In genomic region chr10:25426058-25426457, GRCm38 (mm10) we compare ENCODE assay signal across 12 mouse cellular contexts.
DNase-seq lines count a peak whose midpoint lies in the region; ATAC-seq and TF ChIP-seq lines count a peak whose summit lies in the region.
"Had no signal": no experiment of that assay in that cellular context is flagged by ENCODE, and none has a peak within 500 bp of the region (broad histone marks: within the 10 kb centered on the region; RNA-seq: fewer than 3 reads in every experiment).

No protein-coding gene starts in this region.

- DNase-seq in kidney, adult 2 months = peak; percentile 46
- DNase-seq in kidney, adult 18-20 months = no peak
- peak; percentile 58 for DNase-seq in heart, postnatal 4 days
- no peak for DNase-seq in midbrain, embryonic 14.5 days
- DNase-seq in ovary, postnatal 14 days (ENCODE audit: low spot score) = no peak
- DNase-seq in MN1 (ENCODE audit: low spot score) = no peak
- DNase-seq: cerebellum, postnatal 25 days had no signal

- H3K9me3 ChIP-seq in embryonic facial prominence, embryonic 13.5 days = no peaks in the 10 kb centered on the region
- H3K9me3 ChIP-seq in lung, embryonic 16.5 days (ENCODE audit: control insufficient read depth, low read length) = no peaks in the 10 kb centered on the region
- H3K9me3 ChIP-seq in midbrain, embryonic 14.5 days (ENCODE audit: control insufficient read depth, low read length) = no peaks in the 10 kb centered on the region

- TF ChIP-seq POLR2A in kidney, adult 2 months (IDR thresholded peaks at IDR 0.05; ENCODE audit: low read depth, low read length) = no peak

- H3K27me3 ChIP-seq in kidney, adult 2 months (replicated peaks; ENCODE audit: control insufficient read depth, insufficient read depth, low read length) = no peaks in the 10 kb centered on the region
- no peaks in the 10 kb centered on the region for H3K27me3 ChIP-seq in embryonic facial prominence, embryonic 13.5 days
- no peaks in the 10 kb centered on the region for H3K27me3 ChIP-seq in lung, embryonic 16.5 days (ENCODE audit: control insufficient read depth, insufficient read depth, low read depth, low read length)
- no peaks in the 10 kb centered on the region for H3K27me3 ChIP-seq in midbrain, embryonic 14.5 days (ENCODE audit: control insufficient read depth, insufficient read depth, low read length)

- TF ChIP-seq CTCF in kidney, adult 2 months (conservative IDR thresholded peaks at IDR 0.05; ENCODE audit: insufficient read depth, insufficient read length, low read depth, low read length) = no peak

- H3K9ac ChIP-seq in embryonic facial prominence, embryonic 13.5 days = no peak overlapping the region
- no peak overlapping the region for H3K9ac ChIP-seq in lung, embryonic 16.5 days (ENCODE audit: low read length)
- no peak overlapping the region for H3K9ac ChIP-seq in midbrain, embryonic 14.5 days (replicated peaks; ENCODE audit: low read length)

- H3K36me3 ChIP-seq in kidney, adult 2 months (ENCODE audit: control insufficient read depth, insufficient read depth, low read length) = no peaks in the 10 kb centered on the region
- H3K36me3 ChIP-seq in embryonic facial prominence, embryonic 13.5 days = no peaks in the 10 kb centered on the region
- H3K36me3 ChIP-seq in lung, embryonic 16.5 days (ENCODE audit: control insufficient read depth, insufficient read depth, low read length) = no peaks in the 10 kb centered on the region
- H3K36me3 ChIP-seq in midbrain, embryonic 14.5 days (ENCODE audit: control insufficient read depth, insufficient read depth, low read length) = no peaks in the 10 kb centered on the region

- 50% methylated on average over 1 of the region's 1 CpGs for WGBS in kidney, adult 2 months
- 14% methylated on average over 1 of the region's 1 CpGs for WGBS in embryonic facial prominence, embryonic 13.5 days
- WGBS in lung, embryonic 16.5 days = 17% methylated on average over 1 of the region's 1 CpGs
- 61% methylated on average over 1 of the region's 1 CpGs for WGBS in midbrain, embryonic 14.5 days

- no peaks in the 10 kb centered on the region for H3K4me1 ChIP-seq in kidney, adult 2 months (ENCODE audit: control insufficient read depth, insufficient read depth, low read length)
- H3K4me1 ChIP-seq in embryonic facial prominence, embryonic 13.5 days = peaks cover 33% of the 10 kb centered on the region
- H3K4me1 ChIP-seq in lung, embryonic 16.5 days (replicated peaks; ENCODE audit: control insufficient read depth, insufficient read depth, low read length) = peaks cover 44% of the 10 kb centered on the region
- no peaks in the 10 kb centered on the region for H3K4me1 ChIP-seq in midbrain, embryonic 14.5 days (ENCODE audit: control insufficient read depth, insufficient read depth, low read length)

- ATAC-seq in embryonic facial prominence, embryonic 13.5 days (ENCODE audit: insufficient number of reproducible peaks, insufficient read depth, low FRiP score, low TSS enrichment, low read depth) = no peak
- peak; percentile 85 for ATAC-seq in lung, embryonic 16.5 days (ENCODE audit: low read depth)
- ATAC-seq in midbrain, embryonic 14.5 days (ENCODE audit: low FRiP score, low TSS enrichment) = no peak
- ATAC-seq: activated CD4-positive, CD25-positive, alpha-beta regulatory T cell, adult 4 months; forebrain, embryonic 16.5 days had no signal

- no peak overlapping the region for H3K4me2 ChIP-seq in embryonic facial prominence, embryonic 13.5 days
- 0 out of 2 replicates have a peak overlapping the region, but pooled peaks have one; percentile 10 for H3K4me2 ChIP-seq in lung, embryonic 16.5 days (ENCODE audit: low read depth, low read length)
- no peak overlapping the region for H3K4me2 ChIP-seq in midbrain, embryonic 14.5 days (ENCODE audit: low read length)

- peak overlapping the region; percentile 58 for H3K27ac ChIP-seq in kidney, adult 2 months (ENCODE audit: insufficient read depth, low read depth, low read length)
- H3K27ac ChIP-seq in embryonic facial prominence, embryonic 13.5 days = peak overlapping the region; percentile 61; the same call in 1 of the 2 replicates
- peak overlapping the region; percentile 89 for H3K27ac ChIP-seq in lung, embryonic 16.5 days (ENCODE audit: low read length)
- H3K27ac ChIP-seq in midbrain, embryonic 14.5 days (replicated peaks; ENCODE audit: low read depth, low read length) = no peak overlapping the region
- H3K27ac ChIP-seq: macrophage had no signal

- no peak overlapping the region for H3K4me3 ChIP-seq in kidney, adult 2 months (ENCODE audit: insufficient read depth, low read depth, low read length)
- no peak overlapping the region for H3K4me3 ChIP-seq in embryonic facial prominence, embryonic 13.5 days
- no peak overlapping the region for H3K4me3 ChIP-seq in lung, embryonic 16.5 days (ENCODE audit: low read length)
- no peak overlapping the region for H3K4me3 ChIP-seq in midbrain, embryonic 14.5 days (replicated peaks; ENCODE audit: low read depth, low read length)

Comparison
In these comparisons a context has a peak if more than half of its experiments do, and no peak if none do; other contexts are left out.
1. DNase-seq: peak in kidney, adult 2 months (single experiment) and heart, postnatal 4 days (single experiment); none in kidney, adult 18-20 months (single experiment), midbrain, embryonic 14.5 days (single experiment), ovary, postnatal 14 days (single experiment) and MN1 (single experiment).